Mouse (Mus musculus): ENCODE results near the gene Col5a1.

DNA sequence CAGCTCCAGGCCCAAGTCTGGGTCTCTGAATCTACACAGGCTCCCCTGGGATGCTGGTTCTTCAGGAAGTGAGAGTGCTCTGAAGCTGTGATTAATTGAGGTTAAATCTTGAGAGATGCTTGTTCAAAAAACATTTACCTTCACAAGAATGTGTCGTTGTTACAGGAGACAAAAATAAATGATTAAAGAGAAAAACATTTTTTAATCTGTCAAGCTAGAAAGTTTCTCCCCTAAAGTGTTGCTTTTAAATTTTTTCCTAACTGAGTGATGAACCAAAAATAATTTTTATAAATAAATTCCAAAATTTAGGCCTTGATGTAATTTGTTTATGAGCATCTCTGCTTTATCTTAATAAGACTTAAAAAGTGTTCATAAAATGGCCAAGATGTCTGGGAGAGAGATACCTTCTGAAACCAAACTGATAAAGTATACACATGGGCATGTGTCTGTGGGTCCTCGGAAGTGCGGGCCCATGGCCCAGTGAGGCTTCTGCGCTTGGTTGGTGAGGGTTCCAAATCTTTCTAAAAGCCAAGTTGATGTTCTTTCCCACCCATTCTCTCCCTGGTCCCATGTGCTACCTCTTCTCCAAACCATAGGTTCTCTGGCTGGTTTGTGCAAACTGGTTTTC, 177.6 kb downstream of the Col5a1 start:
- TF ChIP-seq EP300 (IDR thresholded peaks at IDR 0.05; ENCODE audit: low read depth) = no peak
- TF ChIP-seq CTCF (IDR thresholded peaks at IDR 0.05; ENCODE audit: low read depth) = no peak
